In the genomic region with DNA sequence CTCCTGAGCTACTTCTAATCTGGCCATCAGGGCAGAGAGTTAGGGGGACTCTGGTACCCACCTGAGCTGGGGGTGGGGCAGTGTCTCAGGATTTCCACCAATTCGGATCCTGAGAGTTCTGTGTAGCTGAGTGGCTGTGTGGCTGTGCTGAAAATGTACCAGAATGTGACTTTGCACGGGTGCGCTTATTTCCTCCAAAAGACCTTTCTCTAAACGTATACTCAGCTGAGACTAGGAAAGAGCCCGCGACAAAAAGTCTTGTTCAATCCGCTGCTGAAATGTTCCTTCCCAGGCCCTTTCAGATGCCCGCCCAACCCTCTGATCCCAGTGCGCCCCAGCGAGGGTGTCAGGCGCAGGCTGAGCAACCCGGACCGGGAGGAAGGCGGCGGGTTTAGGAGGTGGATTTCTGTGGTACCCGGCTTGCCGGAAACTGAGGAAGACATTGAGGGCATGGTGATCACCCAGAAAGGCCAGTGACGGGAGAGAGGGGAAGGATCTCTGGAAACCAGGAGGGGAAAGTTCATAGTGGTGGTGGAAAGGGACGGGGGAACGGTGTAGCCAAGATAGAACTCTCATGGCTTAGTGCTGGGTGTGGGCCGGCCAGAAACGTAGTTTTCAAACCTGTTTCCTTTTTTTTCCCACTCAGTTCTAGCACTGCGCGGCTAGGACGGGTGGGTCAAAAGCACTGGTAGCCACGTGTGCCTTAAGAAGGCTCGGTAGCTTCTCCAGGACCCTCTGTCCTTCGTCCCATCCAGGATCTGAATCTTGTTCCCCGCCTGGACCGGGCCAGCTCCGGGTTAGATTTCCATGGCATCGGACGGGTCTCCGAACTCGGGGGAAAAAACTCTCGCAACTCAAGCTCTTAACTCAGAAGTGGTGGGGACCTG, we compare ENCODE assay signal across 8 mouse cellular contexts. TPM values are rescaled to one million over a fixed set of nuclear protein-coding genes. Genes with fewer than 3 reads are reported as not detected.
DNase-seq lines count a peak whose midpoint lies in the region; ATAC-seq and TF ChIP-seq lines count a peak whose summit lies in the region.

No protein-coding gene starts in this region.

- DNase-seq in heart, postnatal 0 days (ENCODE audit: low spot score): no peak
- DNase-seq in heart, adult 2 months: no peak
- DNase-seq in R1 (ENCODE audit: low read depth, low spot score): peak; percentile 46
- DNase-seq in layer of hippocampus, adult 18-20 months (ENCODE audit: low spot score in 2 of 2): no peak
- no peak for DNase-seq in right cerebral cortex, adult 18-20 months
- DNase-seq in Muller cell, postnatal 12 days (ENCODE audit: inconsistent ontology term): no peak

- H3K4me1 ChIP-seq in heart, postnatal 0 days (ENCODE audit: control insufficient read depth, insufficient read depth): peaks cover 4% of the 10 kb centered on the region; the same call in 1 of the 2 replicates
- no peaks in the 10 kb centered on the region for H3K4me1 ChIP-seq in heart, adult 2 months (ENCODE audit: control insufficient read depth, insufficient read depth, low read length)
- H3K4me1 ChIP-seq in hindbrain, embryonic 13.5 days (replicated peaks): peaks cover 25% of the 10 kb centered on the region
- peaks cover 27% of the 10 kb centered on the region for H3K4me1 ChIP-seq in midbrain, embryonic 13.5 days (replicated peaks)

- TF ChIP-seq POLR2A in heart, adult 2 months (IDR thresholded peaks at IDR 0.05; ENCODE audit: insufficient read depth, low read depth, low read length): no peak

- no peaks in the 10 kb centered on the region for H3K9me3 ChIP-seq in heart, postnatal 0 days (replicated peaks; ENCODE audit: control insufficient read depth, low read length)
- H3K9me3 ChIP-seq in hindbrain, embryonic 13.5 days: no peaks in the 10 kb centered on the region
- no peaks in the 10 kb centered on the region for H3K9me3 ChIP-seq in midbrain, embryonic 13.5 days

- no peak for ATAC-seq in heart, postnatal 0 days (ENCODE audit: insufficient read depth, low read depth)
- ATAC-seq in hindbrain, embryonic 13.5 days (ENCODE audit: low FRiP score): no peak
- no peak for ATAC-seq in midbrain, embryonic 13.5 days

- no peak overlapping the region for H3K9ac ChIP-seq in heart, postnatal 0 days (replicated peaks; ENCODE audit: low read depth, low read length)
- H3K9ac ChIP-seq in heart, adult 2 months (ENCODE audit: low read depth, low read length): no peak overlapping the region
- H3K9ac ChIP-seq in hindbrain, embryonic 13.5 days: peak overlapping the region; percentile 39; the same call in 1 of the 2 replicates
- no peak overlapping the region for H3K9ac ChIP-seq in midbrain, embryonic 13.5 days (replicated peaks)

- H3K4me2 ChIP-seq in heart, postnatal 0 days (ENCODE audit: low read depth, low read length): peak overlapping the region; percentile 54
- peak overlapping the region; percentile 51 for H3K4me2 ChIP-seq in hindbrain, embryonic 13.5 days
- H3K4me2 ChIP-seq in midbrain, embryonic 13.5 days (replicated peaks): peak overlapping the region; percentile 47

- H3K4me3 ChIP-seq in heart, postnatal 0 days (ENCODE audit: low read depth, low read length): peak overlapping the region; percentile 37
- no peak overlapping the region for H3K4me3 ChIP-seq in heart, adult 2 months
- H3K4me3 ChIP-seq in hindbrain, embryonic 13.5 days: peak overlapping the region; percentile 32
- peak overlapping the region; percentile 30 for H3K4me3 ChIP-seq in midbrain, embryonic 13.5 days (replicated peaks)

- no peaks in the 10 kb centered on the region for H3K36me3 ChIP-seq in heart, postnatal 0 days (replicated peaks; ENCODE audit: control insufficient read depth, insufficient read depth, low read length)
- H3K36me3 ChIP-seq in heart, adult 2 months (ENCODE audit: control insufficient read depth, insufficient read depth, low read length): no peaks in the 10 kb centered on the region
- H3K36me3 ChIP-seq in hindbrain, embryonic 13.5 days: no peaks in the 10 kb centered on the region
- H3K36me3 ChIP-seq in midbrain, embryonic 13.5 days: no peaks in the 10 kb centered on the region

- TF ChIP-seq EP300 in heart, postnatal 0 days (IDR thresholded peaks at IDR 0.05; ENCODE audit: low read depth): no peak
- TF ChIP-seq EP300 in heart, adult 2 months (IDR thresholded peaks at IDR 0.05; ENCODE audit: insufficient read depth, low read depth, low read length): no peak

- TF ChIP-seq CTCF in heart, postnatal 0 days (IDR thresholded peaks at IDR 0.05; ENCODE audit: low read depth): no peak
- TF ChIP-seq CTCF in heart, adult 2 months (IDR thresholded peaks at IDR 0.05): no peak

- peaks cover 92% of the 10 kb centered on the region for H3K27me3 ChIP-seq in heart, postnatal 0 days (ENCODE audit: control insufficient read depth, insufficient read depth, low read length)
- H3K27me3 ChIP-seq in heart, adult 2 months (ENCODE audit: control insufficient read depth, insufficient read depth, low read length): peaks cover 31% of the 10 kb centered on the region
- H3K27me3 ChIP-seq in hindbrain, embryonic 13.5 days: peaks cover 95% of the 10 kb centered on the region
- H3K27me3 ChIP-seq in midbrain, embryonic 13.5 days: peaks cover 95% of the 10 kb centered on the region

- 2% methylated on average over 36 of the region's 36 CpGs for WGBS in heart, postnatal 0 days
- 3% methylated on average over 36 of the region's 36 CpGs for WGBS in heart, adult 2 months
- 1% methylated on average over 36 of the region's 36 CpGs for WGBS in hindbrain, embryonic 13.5 days
- under 1% methylated on average over 36 of the region's 36 CpGs for WGBS in midbrain, embryonic 13.5 days

- intact Hi-C loops in heart, adult 2 months (cut with DNase I): no loop called here

- H3K79me2 ChIP-seq in heart, adult 2 months (replicated peaks; ENCODE audit: control insufficient read depth, insufficient read depth, low read length): no peaks in the 10 kb centered on the region

- no peak overlapping the region for H3K27ac ChIP-seq in heart, postnatal 0 days (ENCODE audit: low read depth)
- no peak overlapping the region for H3K27ac ChIP-seq in heart, adult 2 months
- H3K27ac ChIP-seq in hindbrain, embryonic 13.5 days: no peak overlapping the region
- no peak overlapping the region for H3K27ac ChIP-seq in midbrain, embryonic 13.5 days

RNA-seq across cellular contexts. Expression of a gene that starts 4.7 kb away (rescaled TPM):
- 0.04 and 0.19 TPM in 2 replicates for total RNA-seq in heart, postnatal 0 days (2014; rRNA removed; ENCODE audit: low replicate concordance)
- 0.08 TPM in 1 of 2 replicates, not detected in the other for polyA plus RNA-seq in heart, postnatal 0 days (2015; fragmentation: Nextera tagmentation; extraction: Ambion mirVana)
- total RNA-seq in heart, adult 2 months (2021): under 1 TPM; 0.11 to 0.21 TPM
- polyA plus RNA-seq in heart, adult 2 months (2012; rRNA removed): 0.21 and 0.23 TPM in 2 replicates
- 0.10 and 0.29 TPM in 2 replicates for polyA plus RNA-seq in hindbrain, embryonic 13.5 days (2015; fragmentation: Nextera tagmentation; extraction: Ambion mirVana)
- 0.07 and 0.13 TPM in 2 replicates for polyA plus RNA-seq in midbrain, embryonic 13.5 days (2015; fragmentation: Nextera tagmentation; extraction: Ambion mirVana)
- 1 to 10 TPM in 1 of 2 experiments, under 1 TPM in 1; 0.79 to 1.1 TPM for total RNA-seq in layer of hippocampus, adult 18-20 months (2021)

RNA-seq across cellular contexts. Expression of a gene that starts 11.8 kb away (rescaled TPM):
- total RNA-seq in heart, postnatal 0 days (2014; rRNA removed; ENCODE audit: low replicate concordance): 29.3 and 31.7 TPM in 2 replicates
- 16.6 and 19.0 TPM in 2 replicates for polyA plus RNA-seq in heart, postnatal 0 days (2015; fragmentation: Nextera tagmentation; extraction: Ambion mirVana)
- 10 to 100 TPM; 12.6 TPM for total RNA-seq in heart, adult 2 months (2021)
- polyA plus RNA-seq in heart, adult 2 months (2012; rRNA removed): 13.0 and 16.3 TPM in 2 replicates
- polyA plus RNA-seq in hindbrain, embryonic 13.5 days (2015; fragmentation: Nextera tagmentation; extraction: Ambion mirVana): 14.4 and 15.3 TPM in 2 replicates
- polyA plus RNA-seq in midbrain, embryonic 13.5 days (2015; fragmentation: Nextera tagmentation; extraction: Ambion mirVana): 18.4 and 18.6 TPM in 2 replicates
- 1 to 10 TPM; 4.0 to 4.9 TPM for total RNA-seq in layer of hippocampus, adult 18-20 months (2021)

RNA-seq across cellular contexts. Expression of a gene that starts 23.3 kb away (rescaled TPM):
- 0.80 TPM in 1 of 2 replicates, not detected in the other for total RNA-seq in heart, postnatal 0 days (2014; rRNA removed; ENCODE audit: low replicate concordance)
- polyA plus RNA-seq in heart, postnatal 0 days (2015; fragmentation: Nextera tagmentation; extraction: Ambion mirVana): 0.53 and 0.65 TPM in 2 replicates
- total RNA-seq in heart, adult 2 months (2021): under 1 TPM in 1 of 2 experiments, not detected in 1; 0.18 TPM
- polyA plus RNA-seq in heart, adult 2 months (2012; rRNA removed): 0.50 and 1.0 TPM in 2 replicates
- polyA plus RNA-seq in hindbrain, embryonic 13.5 days (2015; fragmentation: Nextera tagmentation; extraction: Ambion mirVana): 3.2 and 5.6 TPM in 2 replicates
- 2.5 and 3.2 TPM in 2 replicates for polyA plus RNA-seq in midbrain, embryonic 13.5 days (2015; fragmentation: Nextera tagmentation; extraction: Ambion mirVana)
- under 1 TPM; 0.74 to 0.94 TPM for total RNA-seq in layer of hippocampus, adult 18-20 months (2021)

RNA-seq across cellular contexts. Expression of a gene that starts 23.4 kb away (rescaled TPM):
- 77.7 and 81.2 TPM in 2 replicates for total RNA-seq in heart, postnatal 0 days (2014; rRNA removed; ENCODE audit: low replicate concordance)
- polyA plus RNA-seq in heart, postnatal 0 days (2015; fragmentation: Nextera tagmentation; extraction: Ambion mirVana): 67.0 and 67.3 TPM in 2 replicates
- total RNA-seq in heart, adult 2 months (2021): 10 to 100 TPM; 76.4 to 87.2 TPM
- polyA plus RNA-seq in heart, adult 2 months (2012; rRNA removed): 91.4 and 98.6 TPM in 2 replicates
- polyA plus RNA-seq in hindbrain, embryonic 13.5 days (2015; fragmentation: Nextera tagmentation; extraction: Ambion mirVana): 59.4 and 62.0 TPM in 2 replicates
- polyA plus RNA-seq in midbrain, embryonic 13.5 days (2015; fragmentation: Nextera tagmentation; extraction: Ambion mirVana): 58.2 and 62.0 TPM in 2 replicates
- 10 to 100 TPM; 76.0 to 80.4 TPM for total RNA-seq in layer of hippocampus, adult 18-20 months (2021)

RNA-seq across cellular contexts. Expression of a gene that starts 32.5 kb away (rescaled TPM):
- total RNA-seq in heart, postnatal 0 days (2014; rRNA removed; ENCODE audit: low replicate concordance): 8.6 and 10.6 TPM in 2 replicates
- 2.7 and 3.0 TPM in 2 replicates for polyA plus RNA-seq in heart, postnatal 0 days (2015; fragmentation: Nextera tagmentation; extraction: Ambion mirVana)
- 1 to 10 TPM; 4.1 to 4.4 TPM for total RNA-seq in heart, adult 2 months (2021)
- 5.0 and 7.0 TPM in 2 replicates for polyA plus RNA-seq in heart, adult 2 months (2012; rRNA removed)
- 9.6 and 10.7 TPM in 2 replicates for polyA plus RNA-seq in hindbrain, embryonic 13.5 days (2015; fragmentation: Nextera tagmentation; extraction: Ambion mirVana)
- 11.3 and 11.8 TPM in 2 replicates for polyA plus RNA-seq in midbrain, embryonic 13.5 days (2015; fragmentation: Nextera tagmentation; extraction: Ambion mirVana)
- total RNA-seq in layer of hippocampus, adult 18-20 months (2021): 10 to 100 TPM; 16.3 to 17.7 TPM
